Mouse (Mus musculus): ENCODE measurements around the gene Snx11. TPM values are rescaled to one million over a fixed set of nuclear protein-coding genes. Genes with fewer than 3 reads are reported as not detected.

The Snx11 gene
- polyA plus RNA-seq (2014; fragmentation: Nextera tagmentation; extraction: Ambion mirVana) = 17.6 and 21.6 TPM in 2 replicates

- WGBS = 2% methylated on average over 59 of the region's 59 CpGs
- Histone ChIP-seq H3K27ac (ENCODE audit: low read depth, low read length) (peak within 1 kb of the TSS; percentile 59; the same call in 1 of the 2 replicates), H3K4me2 (ENCODE audit: low read length) (peak within 1 kb of the TSS; percentile 75), H3K9ac (ENCODE audit: low read length) (peak within 1 kb of the TSS; percentile 75), H3K36me3 (ENCODE audit: control insufficient read depth, insufficient read depth, low read length) (peaks cover 16% of the 10 kb centered on the region), H3K9me3 (replicated peaks; ENCODE audit: control insufficient read depth, low read length) (no peaks in the 10 kb centered on the region), H3K4me3 (ENCODE audit: low read depth, low read length) (peak within 1 kb of the TSS; percentile 59), H3K4me1 (ENCODE audit: control insufficient read depth, insufficient read depth, low read length) (peaks cover 7% of the 10 kb centered on the region), H3K27me3 (replicated peaks; ENCODE audit: control insufficient read depth, insufficient read depth, low read length) (no peaks in the 10 kb centered on the region)
- ATAC-seq (peak; percentile 99), DNase-seq (ENCODE audit: low spot score) (peak; percentile 97)
Measured at GRCm38 (mm10) chr11:96776968-96777962, at the start of gene Snx11. Gene Snx11 (minus strand): TSS chr11:96777559.

DNA sequence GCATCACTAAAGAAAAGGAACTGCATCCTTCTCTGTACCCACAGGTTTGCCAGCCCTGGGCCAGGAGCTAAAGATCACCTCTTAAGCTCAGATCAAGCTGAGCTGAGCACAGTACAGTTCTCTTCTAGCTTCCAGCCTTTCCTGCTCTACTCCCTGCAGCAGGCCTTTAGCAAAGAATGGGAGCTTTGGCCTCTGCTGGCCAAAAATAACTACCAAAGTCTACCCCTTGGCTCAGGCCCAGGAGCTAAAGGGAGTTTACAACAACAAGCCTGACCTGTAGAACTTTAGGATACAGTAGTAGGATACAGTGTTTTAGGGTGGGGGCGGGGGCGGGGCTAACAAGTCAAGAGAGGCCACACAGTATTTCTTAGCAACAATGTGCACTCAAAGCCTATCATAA lies 49.1 kb upstream of the Snx11 start:
- peaks cover 51% of the 10 kb centered on the region for H3K4me1 ChIP-seq (ENCODE audit: control insufficient read depth, insufficient read depth, low read length)
- 85% methylated on average over 2 of the region's 2 CpGs for WGBS
- no peak overlapping the region for H3K4me3 ChIP-seq (ENCODE audit: low read depth, low read length)
- no peaks in the 10 kb centered on the region for H3K9me3 ChIP-seq (replicated peaks; ENCODE audit: control insufficient read depth, low read length)
- ATAC-seq (no peak), DNase-seq (ENCODE audit: low spot score) (no peak)
- peak overlapping the region; percentile 18 for H3K4me2 ChIP-seq (ENCODE audit: low read length)
- no peak overlapping the region; the same call in 1 of the 2 replicates for H3K27ac ChIP-seq (ENCODE audit: low read depth, low read length)
- no peaks in the 10 kb centered on the region for H3K27me3 ChIP-seq (replicated peaks; ENCODE audit: control insufficient read depth, insufficient read depth, low read length)
- H3K36me3 ChIP-seq (ENCODE audit: control insufficient read depth, insufficient read depth, low read length) = peaks cover 37% of the 10 kb centered on the region
- H3K9ac ChIP-seq (ENCODE audit: low read length) = no peak overlapping the region

GRCm38 (mm10) chr11:96824783-96825495 lies 47.6 kb upstream of the Snx11 start:
- WGBS = 36% methylated on average over 7 of the region's 7 CpGs
- peak overlapping the region; percentile 43; the same call in 1 of the 2 replicates for H3K4me3 ChIP-seq (ENCODE audit: low read depth, low read length)

GRCm38 (mm10) chr11:96823880-96824782 lies 46.8 kb upstream of the Snx11 start:
- peaks cover 48% of the 10 kb centered on the region for H3K4me1 ChIP-seq (ENCODE audit: control insufficient read depth, insufficient read depth, low read length)
- H3K36me3 ChIP-seq (ENCODE audit: control insufficient read depth, insufficient read depth, low read length) = peaks cover 61% of the 10 kb centered on the region
- H3K9ac ChIP-seq (ENCODE audit: low read length) = peak overlapping the region; percentile 66
- WGBS = under 1% methylated on average over 26 of the region's 26 CpGs
- H3K4me3 ChIP-seq (ENCODE audit: low read depth, low read length) = peak overlapping the region; percentile 43
- peak overlapping the region; percentile 92 for H3K4me2 ChIP-seq (ENCODE audit: low read length)
- ATAC-seq (peak; percentile 93), DNase-seq (ENCODE audit: low spot score) (peak; percentile 96)
- no peaks in the 10 kb centered on the region for H3K9me3 ChIP-seq (replicated peaks; ENCODE audit: control insufficient read depth, low read length)
- no peaks in the 10 kb centered on the region for H3K27me3 ChIP-seq (replicated peaks; ENCODE audit: control insufficient read depth, insufficient read depth, low read length)
- H3K27ac ChIP-seq (ENCODE audit: low read depth, low read length) = peak overlapping the region; percentile 86

More at GRCm38 (mm10) chr11:96824783-96825495, 47.6 kb upstream of the Snx11 start:
- Histone ChIP-seq H3K9ac (ENCODE audit: low read length) (peak overlapping the region; percentile 66), H3K27ac (ENCODE audit: low read depth, low read length) (peak overlapping the region; percentile 86), H3K4me2 (ENCODE audit: low read length) (peak overlapping the region; percentile 92), H3K36me3 (ENCODE audit: control insufficient read depth, insufficient read depth, low read length) (peaks cover 53% of the 10 kb centered on the region), H3K9me3 (replicated peaks; ENCODE audit: control insufficient read depth, low read length) (no peaks in the 10 kb centered on the region), H3K4me1 (ENCODE audit: control insufficient read depth, insufficient read depth, low read length) (peaks cover 48% of the 10 kb centered on the region), H3K27me3 (replicated peaks; ENCODE audit: control insufficient read depth, insufficient read depth, low read length) (no peaks in the 10 kb centered on the region)
- no peak for ATAC-seq
- peak; percentile 53 for DNase-seq (ENCODE audit: low spot score)

DNA sequence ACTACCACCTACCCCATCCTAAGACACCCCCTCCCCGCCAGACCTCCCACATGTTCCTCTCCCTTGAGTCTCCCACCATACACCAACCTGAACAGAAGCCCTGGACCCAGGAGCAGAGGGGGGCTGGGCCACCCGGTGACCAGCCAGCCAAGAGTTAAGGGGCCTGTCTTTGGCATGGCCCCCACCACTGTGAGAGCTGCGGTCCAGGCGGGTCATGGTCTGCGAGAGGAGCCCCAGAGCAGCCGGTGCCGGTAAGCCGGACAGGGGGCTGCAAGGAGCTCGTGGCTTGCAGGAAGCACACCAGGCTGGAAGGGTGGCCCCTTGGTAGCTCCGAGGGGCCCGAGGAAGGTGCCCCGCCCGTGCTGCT lies 46.1 kb upstream of the Snx11 start:
- peak overlapping the region; percentile 92 for H3K4me2 ChIP-seq (ENCODE audit: low read length)

GRCm38 (mm10) chr11:96822675-96823470 lies 45.5 kb upstream of the Snx11 start:
- Histone ChIP-seq H3K4me1 (ENCODE audit: control insufficient read depth, insufficient read depth, low read length) (peaks cover 38% of the 10 kb centered on the region), H3K9ac (ENCODE audit: low read length) (peak overlapping the region; percentile 66)
- 39% methylated on average over 4 of the region's 4 CpGs for WGBS

More for the DNA sequence above, 46.1 kb upstream of the Snx11 start:
- Histone ChIP-seq H3K27ac (ENCODE audit: low read depth, low read length) (peak overlapping the region; percentile 86), H3K9me3 (replicated peaks; ENCODE audit: control insufficient read depth, low read length) (no peaks in the 10 kb centered on the region), H3K4me3 (ENCODE audit: low read depth, low read length) (peak overlapping the region; percentile 43), H3K27me3 (replicated peaks; ENCODE audit: control insufficient read depth, insufficient read depth, low read length) (no peaks in the 10 kb centered on the region), H3K4me1 (ENCODE audit: control insufficient read depth, insufficient read depth, low read length) (peaks cover 43% of the 10 kb centered on the region), H3K36me3 (ENCODE audit: control insufficient read depth, insufficient read depth, low read length) (peaks cover 68% of the 10 kb centered on the region), H3K9ac (ENCODE audit: low read length) (peak overlapping the region; percentile 66)
- ATAC-seq = peak; percentile 22
- DNase-seq (ENCODE audit: low spot score) = no peak
- WGBS = 3% methylated on average over 12 of the region's 13 CpGs

DNA sequence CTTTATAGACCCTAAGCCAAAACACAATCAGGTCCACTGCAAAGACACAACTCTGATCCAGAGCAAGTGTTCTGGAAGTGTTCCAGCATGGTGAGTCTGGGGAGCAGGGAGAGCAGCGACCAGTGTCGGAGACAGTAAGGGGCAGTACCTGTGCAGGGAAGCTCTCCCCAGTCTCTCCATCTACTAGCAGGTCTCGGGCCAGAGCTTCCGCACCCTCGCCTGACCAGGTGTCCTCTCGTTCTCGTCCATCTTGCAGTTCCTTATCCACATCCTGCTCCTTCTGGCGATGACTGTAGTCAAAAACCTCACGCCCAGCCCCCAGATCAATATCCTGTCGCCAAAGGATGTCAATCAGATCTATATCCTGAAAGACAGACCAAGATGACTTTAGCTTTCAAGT lies 44.6 kb upstream of the Snx11 start:
- no peak overlapping the region for H3K4me3 ChIP-seq (ENCODE audit: low read depth, low read length)
- DNase-seq (ENCODE audit: low spot score) (no peak), ATAC-seq (no peak)
- H3K9me3 ChIP-seq (replicated peaks; ENCODE audit: control insufficient read depth, low read length) = no peaks in the 10 kb centered on the region
- H3K36me3 ChIP-seq (ENCODE audit: control insufficient read depth, insufficient read depth, low read length) = peaks cover 71% of the 10 kb centered on the region
- peaks cover 32% of the 10 kb centered on the region for H3K4me1 ChIP-seq (ENCODE audit: control insufficient read depth, insufficient read depth, low read length)
- H3K4me2 ChIP-seq (ENCODE audit: low read length) = no peak overlapping the region
- 93% methylated on average over 10 of the region's 10 CpGs for WGBS
- H3K27me3 ChIP-seq (replicated peaks; ENCODE audit: control insufficient read depth, insufficient read depth, low read length) = no peaks in the 10 kb centered on the region
- H3K27ac ChIP-seq (ENCODE audit: low read depth, low read length) = no peak overlapping the region
- no peak overlapping the region for H3K9ac ChIP-seq (ENCODE audit: low read length)

More at GRCm38 (mm10) chr11:96822675-96823470, 45.5 kb upstream of the Snx11 start:
- peak overlapping the region; percentile 92 for H3K4me2 ChIP-seq (ENCODE audit: low read length)
- H3K27ac ChIP-seq (ENCODE audit: low read depth, low read length) = no peak overlapping the region
- peak overlapping the region; percentile 43 for H3K4me3 ChIP-seq (ENCODE audit: low read depth, low read length)
- ATAC-seq (no peak), DNase-seq (ENCODE audit: low spot score) (no peak)
- H3K9me3 ChIP-seq (replicated peaks; ENCODE audit: control insufficient read depth, low read length) = no peaks in the 10 kb centered on the region
- H3K36me3 ChIP-seq (ENCODE audit: control insufficient read depth, insufficient read depth, low read length) = peaks cover 71% of the 10 kb centered on the region
- no peaks in the 10 kb centered on the region for H3K27me3 ChIP-seq (replicated peaks; ENCODE audit: control insufficient read depth, insufficient read depth, low read length)
